Mouse (Mus musculus): ENCODE results near the gene Tdrd7. TPM values are rescaled to one million over a fixed set of nuclear protein-coding genes. Genes with fewer than 3 reads are reported as not detected.

Gene Tdrd7
- total and polyA plus RNA-seq, 2 experiments from 2014 or later: 24.1 to 28.0 TPM

- Histone ChIP-seq H3K27me3 (ENCODE audit: insufficient read depth, low read length) (no peaks in the 10 kb centered on the region), H3K4me2 (ENCODE audit: low read depth, low read length, poor library complexity, severe bottlenecking) (no peak overlapping the region), H3K27ac (ENCODE audit: low read depth, low read length) (no peak overlapping the region), H3K36me3 (ENCODE audit: insufficient read depth, low read length) (no peaks in the 10 kb centered on the region), H3K4me3 (ENCODE audit: low read depth, low read length) (no peak overlapping the region), H3K4me1 (ENCODE audit: insufficient read depth, low read length) (no peaks in the 10 kb centered on the region), H3K9me3 (ENCODE audit: low read length) (no peaks in the 10 kb centered on the region), H3K9ac (replicated peaks; ENCODE audit: low read length, poor library complexity, severe bottlenecking) (no peak overlapping the region)
- 95% methylated on average over 4 of the region's 4 CpGs for WGBS
- TF ChIP-seq CTCF (IDR thresholded peaks at IDR 0.05): no peak
- ATAC-seq (ENCODE audit: low FRiP score) (no peak), DNase-seq (ENCODE audit: low spot score) (no peak)
These were observed 8.4 kb upstream of the Tdrd7 start for GRCm38 (mm10) chr4:45956706-45957105.

- Histone ChIP-seq H3K36me3 (ENCODE audit: insufficient read depth, low read length) (no peaks in the 10 kb centered on the region), H3K4me2 (ENCODE audit: low read depth, low read length, poor library complexity, severe bottlenecking) (no peak overlapping the region), H3K4me1 (ENCODE audit: insufficient read depth, low read length) (peaks cover 4% of the 10 kb centered on the region; the same call in 1 of the 2 replicates), H3K9ac (replicated peaks; ENCODE audit: low read length, poor library complexity, severe bottlenecking) (no peak overlapping the region), H3K27ac (ENCODE audit: low read depth, low read length) (no peak overlapping the region), H3K27me3 (ENCODE audit: insufficient read depth, low read length) (no peaks in the 10 kb centered on the region), H3K9me3 (ENCODE audit: low read length) (no peaks in the 10 kb centered on the region), H3K4me3 (ENCODE audit: low read depth, low read length) (no peak overlapping the region)
- no peak for DNase-seq (ENCODE audit: low spot score)
- TF ChIP-seq CTCF (IDR thresholded peaks at IDR 0.05): no peak
- WGBS: 44% methylated on average over 13 of the region's 13 CpGs
- no peak for ATAC-seq (ENCODE audit: low FRiP score)
These were observed 758 bp downstream of the Tdrd7 start for GRCm38 (mm10) chr4:45965737-45966447.

GRCm38 (mm10) chr4:45966716-45967115, 1.6 kb downstream of the Tdrd7 start:
- no peaks in the 10 kb centered on the region for H3K36me3 ChIP-seq (ENCODE audit: insufficient read depth, low read length)
- WGBS: 12% methylated on average over 6 of the region's 6 CpGs
- no peaks in the 10 kb centered on the region for H3K9me3 ChIP-seq (ENCODE audit: low read length)
- no peak overlapping the region for H3K9ac ChIP-seq (replicated peaks; ENCODE audit: low read length, poor library complexity, severe bottlenecking)
- H3K4me2 ChIP-seq (ENCODE audit: low read depth, low read length, poor library complexity, severe bottlenecking): no peak overlapping the region
- no peak overlapping the region for H3K4me3 ChIP-seq (ENCODE audit: low read depth, low read length)
- H3K27me3 ChIP-seq (ENCODE audit: insufficient read depth, low read length): no peaks in the 10 kb centered on the region
- ATAC-seq (ENCODE audit: low FRiP score) (no peak), DNase-seq (ENCODE audit: low spot score) (no peak)
- no peak overlapping the region for H3K27ac ChIP-seq (ENCODE audit: low read depth, low read length)
- TF ChIP-seq CTCF (IDR thresholded peaks at IDR 0.05): no peak
- peaks cover 4% of the 10 kb centered on the region; the same call in 1 of the 2 replicates for H3K4me1 ChIP-seq (ENCODE audit: insufficient read depth, low read length)

DNA sequence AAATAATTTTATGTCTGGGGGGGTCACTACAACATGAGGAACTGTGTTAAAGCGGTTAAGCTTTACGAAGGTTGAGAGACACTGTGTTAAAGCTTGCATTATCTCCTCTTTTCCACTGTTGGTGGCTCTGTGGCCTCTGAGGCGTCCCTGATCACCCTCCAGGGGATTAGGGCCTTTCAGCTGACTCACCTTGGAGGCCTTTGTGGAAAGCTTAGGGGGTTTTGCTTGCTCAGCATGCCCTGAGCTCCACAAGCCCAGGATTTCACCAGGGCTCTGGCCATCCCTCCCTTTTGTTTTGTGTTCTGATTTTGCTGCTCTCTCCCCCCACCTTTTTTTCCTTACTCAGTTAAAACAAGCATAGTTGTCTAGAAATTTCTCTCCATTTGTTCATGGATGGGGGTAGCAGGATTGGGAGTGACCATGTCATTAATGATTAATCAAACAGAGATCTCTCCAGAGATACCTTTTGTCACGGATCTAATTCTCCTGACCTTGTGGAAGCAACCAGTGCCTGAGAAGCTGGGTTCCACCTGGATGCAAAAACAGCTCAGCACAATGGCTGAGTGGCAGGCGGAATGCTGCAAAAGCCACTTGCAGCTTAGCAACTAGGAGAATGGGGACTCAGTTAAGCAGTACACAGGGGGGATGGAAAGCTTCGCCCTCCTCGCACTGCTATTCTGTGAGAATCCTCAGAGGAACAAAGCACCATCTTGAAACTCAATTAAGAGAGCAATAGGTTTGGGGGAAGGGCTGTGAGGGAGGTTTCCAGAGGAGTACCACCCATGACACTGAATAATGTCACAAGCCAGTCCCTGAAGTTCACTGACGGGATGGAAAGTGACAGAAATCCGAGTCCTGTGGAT, 2.6 kb downstream of the Tdrd7 start:
- H3K4me3 ChIP-seq (ENCODE audit: low read depth, low read length): no peak overlapping the region
- H3K4me2 ChIP-seq (ENCODE audit: low read depth, low read length, poor library complexity, severe bottlenecking): no peak overlapping the region
- peak; percentile 65 for DNase-seq (ENCODE audit: low spot score)
- peaks cover 4% of the 10 kb centered on the region; the same call in 1 of the 2 replicates for H3K4me1 ChIP-seq (ENCODE audit: insufficient read depth, low read length)
- H3K9me3 ChIP-seq (ENCODE audit: low read length): no peaks in the 10 kb centered on the region
- 23% methylated on average over 9 of the region's 9 CpGs for WGBS
- no peak overlapping the region for H3K9ac ChIP-seq (replicated peaks; ENCODE audit: low read length, poor library complexity, severe bottlenecking)
- H3K27ac ChIP-seq (ENCODE audit: low read depth, low read length): 0 out of 2 replicates have a peak overlapping the region, but pooled peaks have one; percentile 9
- H3K27me3 ChIP-seq (ENCODE audit: insufficient read depth, low read length): no peaks in the 10 kb centered on the region
- ATAC-seq (ENCODE audit: low FRiP score): no peak
- H3K36me3 ChIP-seq (ENCODE audit: insufficient read depth, low read length): no peaks in the 10 kb centered on the region
- TF ChIP-seq CTCF (IDR thresholded peaks at IDR 0.05): no peak

GRCm38 (mm10) chr4:45969051-45969450, 3.9 kb downstream of the Tdrd7 start:
- no peak overlapping the region for H3K4me3 ChIP-seq (ENCODE audit: low read depth, low read length)
- H3K4me1 ChIP-seq (ENCODE audit: insufficient read depth, low read length): peaks cover 10% of the 10 kb centered on the region
- WGBS: 65% methylated on average over 2 of the region's 2 CpGs
- ATAC-seq (ENCODE audit: low FRiP score): no peak
- H3K27ac ChIP-seq (ENCODE audit: low read depth, low read length): no peak overlapping the region
- H3K27me3 ChIP-seq (ENCODE audit: insufficient read depth, low read length): no peaks in the 10 kb centered on the region
- no peaks in the 10 kb centered on the region for H3K36me3 ChIP-seq (ENCODE audit: insufficient read depth, low read length)
- no peak for DNase-seq (ENCODE audit: low spot score)
- H3K9me3 ChIP-seq (ENCODE audit: low read length): no peaks in the 10 kb centered on the region
- no peak for TF ChIP-seq CTCF (IDR thresholded peaks at IDR 0.05)
- H3K9ac ChIP-seq (replicated peaks; ENCODE audit: low read length, poor library complexity, severe bottlenecking): no peak overlapping the region
- H3K4me2 ChIP-seq (ENCODE audit: low read depth, low read length, poor library complexity, severe bottlenecking): no peak overlapping the region
